Mouse (Mus musculus) heart, embryonic 15.5 days (tissue): ENCODE data around the gene Tmc3. TPM values are rescaled to one million over a fixed set of nuclear protein-coding genes. Genes with fewer than 3 reads are reported as not detected.

Source experiments
- polyA plus RNA-seq: library from polyadenylated mRNA; unstranded; fragments of >200 nt; fragmentation: Nextera tagmentation; extraction: Ambion mirVana; gene quantifications from 2 replicates; pipeline ENCODE4 v1.2.1, GENCODE M21; 2015

The Tmc3 gene
- polyA plus RNA-seq, 1 experiment from 2014 or later: 0.64 TPM

Other genes with a start within 250 kb of the Tmc3 start
- gene Stard5, start 47.0 kb downstream of the Tmc3 start, polyA plus RNA-seq: 29.8 and 36.0 TPM in 2 replicates
- gene Il16, start 160.8 kb downstream of the Tmc3 start, polyA plus RNA-seq: 4.7 and 8.6 TPM in 2 replicates
- 1.8 and 1.9 TPM in 2 replicates for gene Cfap161, start 210.0 kb downstream of the Tmc3 start, polyA plus RNA-seq